Mouse (Mus musculus) erythroblast, adult 5-6 weeks (primary cell): Measurements from ENCODE around the gene H2-Q1. TPM values are rescaled to one million over a fixed set of nuclear protein-coding genes. Genes with fewer than 3 reads are reported as not detected.
"Not testable (repeated sequence)": the region's sequence is repeated elsewhere in the genome, so short reads cannot be mapped to it uniquely, and the experiment has no call there.

Experiments
- ATAC-seq: replicated peaks from 2 replicates; pipeline ENCODE4 v1.8.0; 2016; ENCODE audit warnings: moderate number of reproducible peaks, mild to moderate bottlenecking, moderate TSS enrichment, inconsistent platforms; ENCODE audit not compliant: poor library complexity, low FRiP score, severe bottlenecking
- total RNA-seq, 2 experiments: library from RNA; stranded (forward) in 1 of 2; stranded (reverse) in 1 of 2; fragments of 150-400 nt in 1 of 2; fragments of 200-764, 138-1000 nt in 1 of 2; gene quantifications; 2 replicates each; pipeline versions ENCODE4 v1.2.3 to v1.2.4; 2015 to 2017; ENCODE audit warnings: low replicate concordance in 2 of 2

The H2-Q1 gene
- total RNA-seq (2015; ENCODE audit: low replicate concordance): not detected in 2 replicates
- total RNA-seq (2017; ENCODE audit: low replicate concordance): not detected in 2 replicates

GRCm38 (mm10) chr17:35320327-35321081 is at the start of gene H2-Q1:
H2-Q1 (plus strand) TSS chr17:35320405.
- ATAC-seq: no peak

- no peak for ATAC-seq
These were observed 48.0 kb upstream of the H2-Q1 start for GRCm38 (mm10) chr17:35272249-35272648.

- peak; percentile 93 for ATAC-seq
These were observed 45.4 kb upstream of the H2-Q1 start for GRCm38 (mm10) chr17:35274770-35275169.

GRCm38 (mm10) chr17:35276304-35276864 is 43.8 kb upstream of the H2-Q1 start:
- ATAC-seq: no peak

- no peak for ATAC-seq
These were observed 42.2 kb upstream of the H2-Q1 start for GRCm38 (mm10) chr17:35278049-35278448.

GRCm38 (mm10) chr17:35278957-35279688 is 41.1 kb upstream of the H2-Q1 start:
- no peak for ATAC-seq

GRCm38 (mm10) chr17:35280276-35280675 is 39.9 kb upstream of the H2-Q1 start:
- ATAC-seq: no peak

- no peak for ATAC-seq
These were observed 34.8 kb upstream of the H2-Q1 start for GRCm38 (mm10) chr17:35285431-35285830.

- 0 out of 2 replicates have a peak, but pooled peaks have one; percentile 46 for ATAC-seq
These were observed 24.4 kb upstream of the H2-Q1 start for GRCm38 (mm10) chr17:35295796-35296195.

GRCm38 (mm10) chr17:35300261-35300945 is 19.8 kb upstream of the H2-Q1 start:
- ATAC-seq: not testable (repeated sequence)

GRCm38 (mm10) chr17:35301645-35302258 is 18.5 kb upstream of the H2-Q1 start:
- peak; percentile 85 for ATAC-seq

- no peak for ATAC-seq
These were observed 16.9 kb upstream of the H2-Q1 start for GRCm38 (mm10) chr17:35303271-35303670.

- ATAC-seq: no peak
These were observed 16.4 kb upstream of the H2-Q1 start for GRCm38 (mm10) chr17:35303756-35304350.

GRCm38 (mm10) chr17:35304478-35304877 is 15.7 kb upstream of the H2-Q1 start:
- ATAC-seq: no peak

GRCm38 (mm10) chr17:35304921-35305320 is 15.3 kb upstream of the H2-Q1 start:
- ATAC-seq: not testable (repeated sequence)

GRCm38 (mm10) chr17:35318671-35319070 is 1.5 kb upstream of the H2-Q1 start:
- no peak for ATAC-seq

GRCm38 (mm10) chr17:35325124-35325523 is 4.9 kb downstream of the H2-Q1 start:
- ATAC-seq: not testable (repeated sequence)

GRCm38 (mm10) chr17:35326000-35326399 is 5.8 kb downstream of the H2-Q1 start:
- ATAC-seq: not testable (repeated sequence)

- ATAC-seq: not testable (repeated sequence)
These were observed 9.5 kb downstream of the H2-Q1 start for GRCm38 (mm10) chr17:35329714-35330113.
